Mouse (Mus musculus) G1E (cell line): ENCODE results near the gene Fndc3b. TPM values are rescaled to one million over a fixed set of nuclear protein-coding genes. Genes with fewer than 3 reads are reported as not detected.

Source experiments
- ATAC-seq: 2 replicates; pipeline ENCODE4 v1.8.0; 2016; ENCODE audit warnings: mild to moderate bottlenecking; ENCODE audit not compliant: insufficient number of reproducible peaks, poor library complexity, low FRiP score, severe bottlenecking; ENCODE audit errors: extremely low read depth
- DNase-seq: peaks from one replicate; pipeline ENCODE4 v3.0.0; 2012; ENCODE audit warnings: low spot score
- H3K27me3 ChIP-seq: 2 replicates; pipeline ENCODE4 v1.6.1; 2012; ENCODE audit warnings: mild to moderate bottlenecking, low read length, inconsistent platforms; ENCODE audit not compliant: insufficient read depth
- H3K36me3 ChIP-seq: replicated peaks from 2 replicates; pipeline ENCODE3; 2012; ENCODE audit warnings: mild to moderate bottlenecking, inconsistent platforms
- H3K4me1 ChIP-seq: 2 replicates; pipeline ENCODE4 v1.6.1; 2012; ENCODE audit warnings: low read depth, low read length, inconsistent platforms, mixed read lengths; ENCODE audit not compliant: insufficient read depth
- H3K4me3 ChIP-seq: 2 replicates; pipeline ENCODE4 v1.5.1; 2012; ENCODE audit warnings: low read depth, mild to moderate bottlenecking, inconsistent platforms, low read length, moderate library complexity, mixed read lengths
- H3K9me3 ChIP-seq: replicated peaks from 2 replicates; pipeline ENCODE4 v1.6.1; 2012; ENCODE audit warnings: inconsistent platforms
- CTCF ChIP-seq: IDR thresholded peaks from 2 replicates; pipeline ENCODE4 v1.5.1; 2012; ENCODE audit warnings: low read depth, low read length, inconsistent platforms, mixed read lengths
- GATA1 ChIP-seq: IDR thresholded peaks from 2 replicates; pipeline ENCODE4 v1.6.1; 2012; ENCODE audit warnings: borderline replicate concordance, low read length, inconsistent platforms, mixed read lengths
- GATA2 ChIP-seq: IDR thresholded peaks from 2 replicates; pipeline ENCODE4 v1.6.1; 2012; ENCODE audit warnings: low read depth, low read length, inconsistent platforms, borderline replicate concordance
- POLR2AphosphoS5 ChIP-seq: IDR thresholded peaks from 2 replicates; pipeline ENCODE4 v1.6.1; 2012; ENCODE audit warnings: low read depth, low read length, inconsistent platforms; ENCODE audit not compliant: insufficient replicate concordance
- TAL1 ChIP-seq: conservative IDR thresholded peaks from 2 replicates; pipeline ENCODE4 v1.6.1; 2012; ENCODE audit warnings: low read depth, low read length, inconsistent platforms, mixed read lengths
- polyA plus RNA-seq: library from polyadenylated mRNA; stranded (reverse); fragments of >175 nt; gene quantifications from 2 replicates; pipeline ENCODE4 v1.2.3, GENCODE M21; 2012
- total RNA-seq, 2 experiments: library from RNA; stranded (forward) in 1 of 2; stranded (reverse) in 1 of 2; fragments of 200-1000 nt in 1 of 2; fragments of >200 nt in 1 of 2; fragmentation: Nextera tagmentation in 1 of 2; gene quantifications; 2 replicates each; pipeline ENCODE4 v1.2.3; 2014 to 2017

The Fndc3b gene
- total and polyA plus RNA-seq, 3 experiments: 0.16 TPM; not detected in 2

- ATAC-seq (no peak), DNase-seq (no peak)
- H3K27me3 ChIP-seq: no peaks in the 10 kb centered on the region
- no peaks in the 10 kb centered on the region for H3K4me1 ChIP-seq
- no peak overlapping the region for H3K4me3 ChIP-seq
- no peak for TF ChIP-seq TAL1
- no peak for TF ChIP-seq CTCF
- no peak for TF ChIP-seq GATA1
- no peak for TF ChIP-seq POLR2AphosphoS5
- no peak for TF ChIP-seq GATA2
- no peaks in the 10 kb centered on the region for H3K36me3 ChIP-seq
- H3K9me3 ChIP-seq: no peaks in the 10 kb centered on the region
Observed at GRCm38 (mm10) chr3:27526991-27527390, 184.1 kb downstream of the Fndc3b start.

GRCm38 (mm10) chr3:27523176-27523936, 187.8 kb downstream of the Fndc3b start:
- no peaks in the 10 kb centered on the region for H3K4me1 ChIP-seq
- ATAC-seq: no peak
- TF ChIP-seq POLR2AphosphoS5: no peak
- TF ChIP-seq TAL1: no peak
- TF ChIP-seq GATA1: no peak
- no peak for TF ChIP-seq GATA2
- no peak for TF ChIP-seq CTCF
- no peak for DNase-seq
- no peaks in the 10 kb centered on the region for H3K9me3 ChIP-seq
- no peaks in the 10 kb centered on the region for H3K27me3 ChIP-seq
- no peaks in the 10 kb centered on the region for H3K36me3 ChIP-seq
- no peak overlapping the region for H3K4me3 ChIP-seq

GRCm38 (mm10) chr3:27520391-27520790, 190.7 kb downstream of the Fndc3b start:
- Histone ChIP-seq H3K27me3 (no peaks in the 10 kb centered on the region), H3K9me3 (no peaks in the 10 kb centered on the region), H3K4me3 (no peak overlapping the region), H3K36me3 (no peaks in the 10 kb centered on the region), H3K4me1 (no peaks in the 10 kb centered on the region)
- TF ChIP-seq CTCF (no peak), POLR2AphosphoS5 (no peak)
- no peak for DNase-seq
- ATAC-seq: no peak

GRCm38 (mm10) chr3:27519481-27519880, 191.6 kb downstream of the Fndc3b start:
- no peaks in the 10 kb centered on the region for H3K27me3 ChIP-seq
- no peak for DNase-seq
- ATAC-seq: no peak

GRCm38 (mm10) chr3:27518935-27519334, 192.2 kb downstream of the Fndc3b start:
- Histone ChIP-seq H3K36me3 (no peaks in the 10 kb centered on the region), H3K4me3 (no peak overlapping the region), H3K9me3 (no peaks in the 10 kb centered on the region), H3K27me3 (no peaks in the 10 kb centered on the region), H3K4me1 (no peaks in the 10 kb centered on the region)
- DNase-seq: no peak
- no peak for ATAC-seq
- TF ChIP-seq CTCF: no peak
- no peak for TF ChIP-seq POLR2AphosphoS5
- TF ChIP-seq TAL1: no peak
- no peak for TF ChIP-seq GATA1
- TF ChIP-seq GATA2: no peak

More at GRCm38 (mm10) chr3:27519481-27519880, 191.6 kb downstream of the Fndc3b start:
- H3K4me3 ChIP-seq: no peak overlapping the region
- no peaks in the 10 kb centered on the region for H3K9me3 ChIP-seq
- H3K4me1 ChIP-seq: no peaks in the 10 kb centered on the region
- TF ChIP-seq GATA2 (no peak), CTCF (no peak), TAL1 (no peak), POLR2AphosphoS5 (no peak), GATA1 (no peak)
- H3K36me3 ChIP-seq: no peaks in the 10 kb centered on the region

GRCm38 (mm10) chr3:27516536-27516935, 194.6 kb downstream of the Fndc3b start:
- no peaks in the 10 kb centered on the region for H3K36me3 ChIP-seq
- H3K9me3 ChIP-seq: no peaks in the 10 kb centered on the region
- DNase-seq (no peak), ATAC-seq (no peak)
- no peak overlapping the region for H3K4me3 ChIP-seq
- H3K4me1 ChIP-seq: no peaks in the 10 kb centered on the region
- no peaks in the 10 kb centered on the region for H3K27me3 ChIP-seq
- TF ChIP-seq TAL1: no peak
- TF ChIP-seq POLR2AphosphoS5: no peak
- TF ChIP-seq GATA1: no peak
- TF ChIP-seq GATA2: no peak
- no peak for TF ChIP-seq CTCF
